Mouse (Mus musculus) hematopoietic stem cell, adult 5-6 weeks (primary cell): ENCODE data around the gene Gpd1. TPM values are rescaled to one million over a fixed set of nuclear protein-coding genes. Genes with fewer than 3 reads are reported as not detected.
A peak's percentile ranks its signal among the peaks of the same experiment; 100 is the strongest.
"Not testable (repeated sequence)": the region's sequence is repeated elsewhere in the genome, so short reads cannot be mapped to it uniquely, and the experiment has no call there.

ENCODE experiments used
- ATAC-seq, 2 experiments: fragments of 125-278 bp in 1 of 2; replicated peaks in 1 of 2; 2 replicates each; pipeline ENCODE4 v1.8.0; 2016 to 2017; ENCODE audit warnings: inconsistent platforms in 2 of 2, mild to moderate bottlenecking in 2 of 2, moderate number of reproducible peaks in 2 of 2, low read depth in 1 of 2, moderate TSS enrichment in 1 of 2; ENCODE audit not compliant: low FRiP score in 2 of 2, poor library complexity in 2 of 2, severe bottlenecking in 2 of 2, insufficient read depth in 1 of 2, low TSS enrichment in 1 of 2
- total RNA-seq: library from RNA; stranded (forward); fragments of 172-1452, 232-1000 nt; gene quantifications from 2 replicates; pipeline ENCODE4 v1.2.3, GENCODE M21; 2017

The Gpd1 gene
- total RNA-seq, 1 experiment from 2014 or later = 0.74 TPM

- ATAC-seq = no peak
Measured at GRCm38 (mm10) chr15:99729056-99729783, 11.9 kb downstream of the Gpd1 start.

- no peak for ATAC-seq
Measured at GRCm38 (mm10) chr15:99731167-99731566, 13.9 kb downstream of the Gpd1 start.

- no peak for ATAC-seq
Measured at GRCm38 (mm10) chr15:99731678-99732077, 14.4 kb downstream of the Gpd1 start.

- ATAC-seq = no peak
Measured at GRCm38 (mm10) chr15:99733186-99733585, 15.9 kb downstream of the Gpd1 start.

GRCm38 (mm10) chr15:99735631-99736030 lies 18.3 kb downstream of the Gpd1 start:
- no peak for ATAC-seq

- ATAC-seq = no peak
Measured at GRCm38 (mm10) chr15:99736675-99737074, 19.4 kb downstream of the Gpd1 start.

- ATAC-seq = no peak
Measured at GRCm38 (mm10) chr15:99740229-99740628, 22.9 kb downstream of the Gpd1 start.

- no peak for ATAC-seq
Measured at GRCm38 (mm10) chr15:99754204-99754603, 36.9 kb downstream of the Gpd1 start.

- no peak for ATAC-seq
Measured at GRCm38 (mm10) chr15:99767467-99767866, 50.2 kb downstream of the Gpd1 start.

- no peak for ATAC-seq
Measured at GRCm38 (mm10) chr15:99768761-99769160, 51.4 kb downstream of the Gpd1 start.

GRCm38 (mm10) chr15:99771004-99771500 lies 53.7 kb downstream of the Gpd1 start:
- ATAC-seq = no peak

GRCm38 (mm10) chr15:99771601-99772276 lies 54.4 kb downstream of the Gpd1 start:
- ATAC-seq = peak in 1 of 2 experiments; percentile 23; a peak in 1 of 4 replicates

GRCm38 (mm10) chr15:99772277-99772880 lies 55.1 kb downstream of the Gpd1 start:
- ATAC-seq = peak; percentile 92 to 94

- not testable (repeated sequence) for ATAC-seq
Measured at GRCm38 (mm10) chr15:99772881-99772924, 55.4 kb downstream of the Gpd1 start, which contains the start of gene Cers5. Gene Cers5 (minus strand): TSS chr15:99772885.

GRCm38 (mm10) chr15:99772925-99773324 lies 55.6 kb downstream of the Gpd1 start:
- no peak for ATAC-seq
